Mouse (Mus musculus): ENCODE data around the gene Pif1.

The Pif1 gene

DNA sequence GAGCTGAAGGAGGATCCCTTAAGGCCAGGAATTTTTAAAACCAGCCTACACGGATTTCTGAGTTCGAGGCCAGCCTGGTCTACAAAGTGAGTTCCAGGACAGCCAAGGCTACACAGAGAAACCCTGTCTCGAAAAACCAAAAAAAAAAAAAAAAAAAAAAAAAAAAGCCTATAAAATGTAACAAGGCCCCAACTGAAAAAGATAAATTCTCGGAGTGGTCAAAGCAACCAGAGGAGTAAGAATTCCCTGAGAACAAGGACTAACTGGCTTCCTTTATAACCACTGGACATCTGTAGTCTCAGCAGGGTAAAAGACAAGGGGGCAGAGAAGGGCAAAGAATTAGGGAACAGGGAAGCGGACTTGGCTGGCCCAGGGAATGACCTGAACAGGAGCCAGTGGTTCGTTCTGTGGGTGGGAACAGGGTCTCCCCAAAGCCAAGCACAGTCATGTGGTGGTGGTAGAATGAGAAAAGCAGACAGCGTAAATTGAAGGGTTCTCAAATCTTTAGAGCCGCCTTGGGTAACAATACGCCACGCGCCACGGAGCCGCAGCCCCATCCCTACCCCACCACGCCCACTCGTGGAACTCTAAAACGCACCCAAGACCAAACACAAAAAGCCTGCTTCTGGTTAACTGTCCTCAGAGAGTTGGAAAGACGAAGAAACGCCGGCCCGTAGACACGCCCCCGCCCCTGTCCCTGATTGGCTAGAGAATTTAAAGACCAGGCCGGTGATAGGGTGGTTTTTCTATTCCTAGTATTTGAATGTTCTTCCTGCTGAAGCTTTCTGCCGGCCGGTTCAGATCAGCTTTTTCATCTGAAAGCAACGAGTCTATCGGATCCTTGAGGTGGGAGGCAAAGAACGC, at the start of gene Pif1:
Gene Pif1 (plus strand): TSS at position 755 of the 864 bp plus-strand sequence.
- peak; percentile 93 for DNase-seq (ENCODE audit: low spot score)

- no peak for DNase-seq (ENCODE audit: low spot score)
These were observed 48.9 kb upstream of the Pif1 start for GRCm38 (mm10) chr9:65537901-65538630.

- DNase-seq (ENCODE audit: low spot score), result no peak
These were observed 47.3 kb upstream of the Pif1 start for GRCm38 (mm10) chr9:65539697-65540096.

DNA sequence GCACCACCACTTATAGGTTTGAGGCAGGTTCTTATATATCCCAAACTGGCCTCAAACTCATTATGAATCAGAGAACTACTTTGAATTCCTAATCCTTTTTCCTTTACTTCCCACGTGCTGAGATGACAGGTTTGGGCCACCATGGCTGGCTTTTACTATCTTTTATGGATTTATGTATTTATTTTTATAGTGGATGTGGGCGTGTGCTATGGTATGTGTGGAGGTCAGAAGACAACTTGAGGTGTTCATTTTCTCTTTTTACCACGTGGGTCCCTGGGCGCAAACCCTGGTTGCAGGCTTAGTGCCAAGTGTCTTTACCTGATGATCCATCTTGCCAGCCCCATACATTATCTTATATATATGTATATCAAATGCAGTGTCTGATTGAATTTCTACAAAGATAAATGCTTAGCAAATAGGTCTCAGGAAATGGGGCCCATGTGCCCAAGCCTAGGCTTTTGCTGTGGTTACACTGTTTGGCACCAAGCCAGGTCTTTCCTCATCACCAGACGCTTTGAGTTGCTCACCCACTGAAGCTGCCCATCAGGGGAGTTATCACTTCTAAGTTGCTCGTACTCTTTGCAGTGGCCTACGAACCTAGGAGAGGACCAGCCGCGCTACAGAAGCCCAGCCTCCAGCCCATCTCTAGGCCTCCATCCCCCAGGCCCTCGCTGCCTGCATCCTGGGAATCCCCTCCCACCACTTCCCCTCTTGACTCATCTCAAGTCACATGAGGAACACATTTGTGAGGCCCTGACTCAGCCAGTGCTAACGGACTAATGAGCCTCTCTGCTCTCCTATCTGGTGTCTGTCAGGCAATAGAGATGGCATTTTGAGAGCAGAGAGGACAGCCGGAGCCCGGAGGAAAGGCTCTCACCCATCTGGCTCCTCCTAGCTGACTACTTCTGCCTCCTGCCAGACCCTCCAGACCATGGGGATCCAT, 45.6 kb upstream of the Pif1 start:
- no peak for DNase-seq (ENCODE audit: low spot score)

DNA sequence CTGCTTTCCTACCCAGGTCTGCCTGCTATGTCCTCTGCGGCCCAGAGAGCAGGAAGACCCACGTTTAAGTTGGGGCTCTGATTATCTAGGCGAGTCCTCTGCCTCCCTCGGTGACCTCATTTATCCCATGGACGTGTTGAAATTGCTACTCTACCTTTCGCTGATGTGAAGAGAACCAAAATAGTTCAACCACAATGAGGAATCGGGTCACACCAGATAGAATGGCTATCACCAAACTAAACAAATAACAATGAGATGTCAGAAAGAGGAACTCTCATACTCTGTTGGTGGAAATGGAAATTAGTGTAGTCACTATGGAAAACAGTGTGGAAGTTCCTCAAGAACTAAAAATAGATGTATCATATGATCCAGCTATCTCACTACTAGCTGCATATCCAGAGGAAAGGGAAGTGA, 44.8 kb upstream of the Pif1 start:
- DNase-seq (ENCODE audit: low spot score), result no peak

DNA sequence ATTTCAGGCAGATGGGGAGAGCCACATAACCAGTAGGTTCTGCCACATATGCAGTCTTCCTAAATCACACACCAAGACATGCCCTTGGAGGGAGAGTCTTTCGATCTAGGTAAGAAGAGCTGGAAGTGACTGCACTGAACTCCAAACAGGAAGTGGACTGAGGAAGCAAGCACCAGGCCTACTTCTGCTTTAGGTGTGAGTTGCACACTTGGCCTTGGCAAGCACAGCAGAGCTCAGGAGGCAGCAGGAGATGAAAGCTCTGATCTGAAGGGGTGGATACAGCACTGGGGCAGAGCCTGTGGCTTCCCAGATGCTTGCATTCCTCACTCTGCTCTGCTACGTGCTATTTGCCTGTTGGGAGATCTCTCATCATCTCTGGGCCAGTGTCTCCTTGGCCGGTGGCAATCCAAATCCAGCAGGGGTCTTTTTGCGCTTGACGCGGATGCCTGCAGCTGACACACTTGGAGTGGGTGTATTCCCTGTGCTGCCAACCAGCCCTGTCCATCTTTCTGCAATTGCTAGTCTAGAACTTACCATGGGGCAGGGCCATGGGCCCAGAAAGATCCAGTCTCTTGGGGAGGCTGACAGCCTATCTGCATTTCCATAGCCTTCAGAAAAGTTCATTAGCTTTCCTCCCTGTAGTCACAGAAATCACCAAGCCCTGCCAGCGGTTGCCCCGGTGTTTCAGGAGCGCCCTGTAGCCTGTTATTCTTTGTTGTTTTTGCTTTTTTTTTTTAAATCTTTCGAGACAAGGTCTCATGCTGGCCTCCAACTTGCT, 41.1 kb upstream of the Pif1 start:
- no peak for DNase-seq (ENCODE audit: low spot score)

GRCm38 (mm10) chr9:65546413-65546695, 40.6 kb upstream of the Pif1 start:
- no peak for DNase-seq (ENCODE audit: low spot score)

GRCm38 (mm10) chr9:65547111-65547510, 39.8 kb upstream of the Pif1 start:
- no peak for DNase-seq (ENCODE audit: low spot score)

- DNase-seq (ENCODE audit: low spot score), result no peak
These were observed 39.1 kb upstream of the Pif1 start for GRCm38 (mm10) chr9:65547844-65548243.

- no peak for DNase-seq (ENCODE audit: low spot score)
These were observed 38.6 kb upstream of the Pif1 start for GRCm38 (mm10) chr9:65548311-65548710.

DNA sequence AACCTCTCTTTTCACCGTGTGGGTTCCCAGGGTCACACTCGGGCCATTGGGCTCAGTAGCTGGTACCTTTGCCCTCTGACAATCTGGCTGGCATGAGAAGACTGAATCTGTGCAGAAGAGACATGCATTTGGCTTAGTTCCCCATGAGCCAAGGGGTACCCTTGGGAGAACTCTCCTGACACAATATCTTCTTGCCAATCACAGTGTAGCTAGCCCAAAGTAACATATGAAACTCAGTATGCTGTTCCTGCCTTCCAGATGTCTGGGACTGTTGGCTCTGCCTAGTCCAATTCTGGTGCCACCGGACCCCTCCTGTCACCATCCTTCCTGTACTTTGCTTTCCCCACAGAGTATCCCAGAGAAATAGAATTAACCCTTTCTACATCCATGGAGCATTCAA, 37.8 kb upstream of the Pif1 start:
- no peak for DNase-seq (ENCODE audit: low spot score)

DNA sequence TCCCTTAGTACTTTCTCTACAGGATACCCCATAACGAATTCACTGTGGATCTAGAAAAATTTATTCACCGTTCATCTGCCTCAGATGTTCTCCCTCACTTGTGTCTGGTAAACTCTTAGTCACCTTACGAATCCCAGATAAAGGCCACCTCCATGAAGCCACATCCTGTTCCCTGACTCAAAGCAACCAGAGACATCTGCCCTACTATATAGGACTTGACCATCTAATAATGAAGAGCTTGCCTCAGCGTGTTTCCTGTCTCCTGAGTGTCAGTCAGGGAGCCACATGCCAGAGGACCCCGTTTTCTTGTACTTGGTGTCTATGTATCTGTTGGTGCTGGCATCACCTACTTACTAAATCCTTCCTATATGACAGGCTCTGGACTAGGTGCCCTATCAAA, 37.3 kb upstream of the Pif1 start:
- no peak for DNase-seq (ENCODE audit: low spot score)

DNA sequence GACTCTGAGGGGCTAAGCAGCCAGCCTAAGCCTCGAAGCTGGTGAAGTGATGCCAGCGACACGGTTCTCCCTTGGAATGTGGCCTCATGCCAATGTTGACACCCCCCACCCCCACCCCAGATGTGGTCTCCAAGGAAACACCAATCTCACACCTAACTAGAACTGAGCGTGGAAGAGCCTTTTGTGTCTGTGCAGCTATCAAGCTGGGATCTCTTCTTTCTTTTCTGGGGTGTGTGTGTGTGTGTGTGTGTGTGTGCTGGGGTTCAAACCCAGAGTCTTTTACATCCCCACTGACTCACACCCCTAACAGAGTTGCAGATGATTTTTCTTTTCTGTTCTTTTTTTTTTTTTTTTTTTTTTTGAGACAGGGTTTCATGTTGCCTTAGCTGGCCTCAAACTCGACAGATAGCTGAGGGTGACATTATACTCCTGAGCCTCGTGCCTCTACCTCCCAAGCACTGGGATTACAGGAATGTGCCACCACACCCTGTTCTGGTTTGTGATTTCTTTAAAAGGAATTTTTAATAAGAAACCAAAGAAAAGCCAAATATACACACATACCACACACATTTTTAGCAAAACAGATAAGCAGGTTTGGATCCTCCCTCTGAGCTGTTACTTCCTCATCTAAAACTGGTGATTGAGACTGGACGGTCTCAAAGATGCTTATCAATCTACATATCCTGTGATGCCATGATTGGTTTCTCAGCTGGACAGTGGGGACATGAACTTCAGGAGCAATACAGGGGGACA, 36.7 kb upstream of the Pif1 start:
- DNase-seq (ENCODE audit: low spot score), result no peak

DNA sequence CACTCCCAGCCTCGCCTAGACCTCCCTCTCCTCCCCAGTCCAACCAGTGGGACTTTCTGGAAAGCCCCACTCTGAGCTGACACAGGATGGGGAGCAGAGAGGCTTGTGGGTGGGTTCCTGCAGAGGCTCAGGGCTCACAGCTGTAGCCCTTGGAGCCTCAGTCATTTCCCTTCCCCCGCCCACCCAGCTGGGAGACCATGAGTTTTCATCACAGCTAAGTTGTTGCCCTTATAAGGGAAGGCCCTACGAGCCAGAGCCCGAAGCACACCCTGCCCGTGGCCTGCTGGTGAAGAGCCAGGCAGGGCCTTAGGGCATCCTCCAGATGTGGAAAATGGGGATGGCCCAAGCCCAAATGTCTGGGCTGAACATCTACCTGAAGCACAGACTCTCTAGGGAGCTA, 35.9 kb upstream of the Pif1 start:
- DNase-seq (ENCODE audit: low spot score), result no peak

GRCm38 (mm10) chr9:65552141-65552540, 34.8 kb upstream of the Pif1 start:
- DNase-seq (ENCODE audit: low spot score), result no peak

DNA sequence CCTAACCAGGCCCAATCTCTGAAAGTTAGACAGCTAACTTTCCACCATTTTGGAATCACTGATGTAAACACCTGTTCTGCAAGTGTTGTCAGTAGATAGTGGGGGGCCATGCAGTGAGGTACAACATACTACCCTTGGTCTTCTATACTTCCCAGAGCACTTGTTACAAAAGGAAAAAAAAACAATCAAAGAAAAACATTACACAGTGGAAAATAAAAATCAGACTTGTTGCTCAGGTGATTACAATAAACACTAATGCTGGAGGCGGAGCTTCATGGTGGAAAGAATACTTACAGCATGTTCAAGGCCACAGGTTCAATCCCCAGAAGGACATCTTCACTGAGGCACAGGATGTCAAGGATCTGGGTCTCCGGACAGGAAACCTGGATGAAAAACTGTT, 34.2 kb upstream of the Pif1 start:
- no peak for DNase-seq (ENCODE audit: low spot score)

GRCm38 (mm10) chr9:65555001-65555405, 32.0 kb upstream of the Pif1 start:
- DNase-seq (ENCODE audit: low spot score), result peak; percentile 92

- no peak for DNase-seq (ENCODE audit: low spot score)
These were observed 31.3 kb upstream of the Pif1 start for GRCm38 (mm10) chr9:65555621-65556020.

- no peak for DNase-seq (ENCODE audit: low spot score)
These were observed 30.6 kb upstream of the Pif1 start for GRCm38 (mm10) chr9:65556349-65556748.

DNA sequence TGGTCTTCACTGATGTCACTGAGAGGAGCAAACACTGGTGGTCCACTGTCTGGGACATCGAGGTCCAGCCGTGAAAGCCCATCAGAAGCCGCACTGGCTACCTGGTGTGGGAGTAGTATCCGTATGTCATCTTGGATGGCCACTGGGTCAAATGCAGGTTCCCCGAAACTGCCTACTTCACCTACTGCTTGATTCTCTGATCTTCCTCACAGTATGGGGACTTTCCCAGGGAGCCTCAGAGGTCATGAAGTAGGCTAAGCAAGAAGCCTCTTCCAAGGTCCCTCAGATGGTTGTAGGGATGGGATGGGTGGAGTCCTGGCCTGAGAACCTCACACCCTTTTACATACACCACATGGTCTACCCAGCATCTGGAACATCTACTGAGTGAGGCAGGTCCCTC, 30.0 kb upstream of the Pif1 start:
- DNase-seq (ENCODE audit: low spot score), result no peak

DNA sequence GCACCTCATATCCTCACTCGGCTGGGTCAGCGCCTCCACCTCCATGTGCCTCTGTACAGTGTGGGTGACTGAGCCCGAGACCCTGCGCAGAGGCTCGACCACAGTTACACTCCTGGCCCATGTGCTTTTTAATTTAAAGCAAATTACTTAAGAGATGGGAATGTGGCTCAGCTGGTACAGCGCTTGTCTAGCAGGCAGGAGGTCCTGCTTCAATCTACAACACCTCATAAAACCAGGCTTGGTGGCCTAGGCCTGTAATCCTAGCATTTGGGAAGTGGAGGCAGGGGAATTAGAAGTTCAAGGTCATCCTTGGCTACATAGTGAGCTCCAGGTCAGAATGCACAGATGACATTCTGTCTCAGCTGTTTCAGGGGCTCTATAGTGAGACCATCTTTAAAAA, 28.2 kb upstream of the Pif1 start:
- DNase-seq (ENCODE audit: low spot score), result no peak
